Mouse (Mus musculus) embryo, embryonic 10 days (tissue): ENCODE measurements around the gene Arl10.
"Not testable (repeated sequence)": the region's sequence is repeated elsewhere in the genome, so short reads cannot be mapped to it uniquely, and the experiment has no call there.

Experiments used
- DNase-seq: peaks from one replicate; pipeline ENCODE4 v3.0.0-alpha.2; 2015; ENCODE audit warnings: low spot score

Gene Arl10

GRCm38 (mm10) chr13:54582860-54583259 lies 8.0 kb downstream of the Arl10 start:
- DNase-seq, result no peak

GRCm38 (mm10) chr13:54585831-54586230 lies 11.0 kb downstream of the Arl10 start:
- DNase-seq, result no peak

GRCm38 (mm10) chr13:54589414-54589995 lies 14.7 kb downstream of the Arl10 start:
- DNase-seq, result no peak

- peak; percentile 100 for DNase-seq
Measured at GRCm38 (mm10) chr13:54589996-54590951, 15.5 kb downstream of the Arl10 start, which contains the start of the genes Nop16 and Higd2a. Nop16 (minus strand) TSS chr13:54590090. Higd2a (plus strand) TSS chr13:54590207.

GRCm38 (mm10) chr13:54591776-54592356 lies 17.1 kb downstream of the Arl10 start:
- DNase-seq, result no peak

- DNase-seq, result no peak
Measured at GRCm38 (mm10) chr13:54593617-54594016, 18.8 kb downstream of the Arl10 start.

GRCm38 (mm10) chr13:54596107-54596690 lies 21.4 kb downstream of the Arl10 start:
- no peak for DNase-seq

GRCm38 (mm10) chr13:54596870-54597269 lies 22.1 kb downstream of the Arl10 start:
- no peak for DNase-seq

- DNase-seq, result no peak
Measured at GRCm38 (mm10) chr13:54598622-54599143, 23.9 kb downstream of the Arl10 start.

GRCm38 (mm10) chr13:54602639-54603111 lies 27.9 kb downstream of the Arl10 start:
- DNase-seq, result no peak

- DNase-seq, result no peak
Measured at GRCm38 (mm10) chr13:54603501-54603900, 28.7 kb downstream of the Arl10 start.

- DNase-seq, result no peak
Measured at GRCm38 (mm10) chr13:54604221-54604620, 29.4 kb downstream of the Arl10 start.

GRCm38 (mm10) chr13:54605426-54605825 lies 30.6 kb downstream of the Arl10 start:
- no peak for DNase-seq

- DNase-seq, result no peak
Measured at GRCm38 (mm10) chr13:54607204-54607603, 32.4 kb downstream of the Arl10 start.

- no peak for DNase-seq
Measured at GRCm38 (mm10) chr13:54608002-54608401, 33.2 kb downstream of the Arl10 start.

GRCm38 (mm10) chr13:54608666-54609065 lies 33.9 kb downstream of the Arl10 start:
- no peak for DNase-seq

- DNase-seq, result no peak
Measured at GRCm38 (mm10) chr13:54609301-54609700, 34.5 kb downstream of the Arl10 start.

GRCm38 (mm10) chr13:54610613-54610971 lies 35.8 kb downstream of the Arl10 start:
- no peak for DNase-seq

GRCm38 (mm10) chr13:54610972-54611754 lies 36.3 kb downstream of the Arl10 start, which contains the start of gene Cltb:
Cltb (minus strand) TSS chr13:54611344.
- peak; percentile 82 for DNase-seq

GRCm38 (mm10) chr13:54613141-54613540 lies 38.3 kb downstream of the Arl10 start:
- DNase-seq, result not testable (repeated sequence)

- no peak for DNase-seq
Measured at GRCm38 (mm10) chr13:54616307-54616706, 41.5 kb downstream of the Arl10 start.
